In genomic region chr8:70635527-70635926, GRCm38 (mm10) we compare ENCODE assay signal across 12 mouse cellular contexts. TPM values are rescaled to one million over a fixed set of nuclear protein-coding genes. Genes with fewer than 3 reads are reported as not detected.
DNase-seq lines count a peak whose midpoint lies in the region; ATAC-seq and TF ChIP-seq lines count a peak whose summit lies in the region.
"Had no signal": no experiment of that assay in that cellular context is flagged by ENCODE, and none has a peak within 500 bp of the region (broad histone marks: within the 10 kb centered on the region; RNA-seq: fewer than 3 reads in every experiment).

No protein-coding gene starts in this region.

- peak in 1 of 2 experiments; percentile 68 for DNase-seq in spleen, adult 2 months (ENCODE audit: low read depth in 1 of 2, low spot score in 2 of 2)
- no peak for DNase-seq in spleen, postnatal 14 days (ENCODE audit: low spot score in 2 of 2)
- peak; percentile 73 to 81 for DNase-seq in kidney, postnatal 36 days
- no peak for DNase-seq in left cerebral cortex, adult 8-10 months (ENCODE audit: low spot score in 2 of 2)
- no peak for DNase-seq in frontal cortex, postnatal 25 days (ENCODE audit: low spot score in 2 of 2)
- no peak for DNase-seq in cerebellum, adult 11 months
- DNase-seq: forebrain, postnatal 0 days had no signal

- 15% methylated on average over 6 of the region's 6 CpGs for WGBS in spleen, adult 2 months

- H3K4me3 ChIP-seq in spleen, adult 2 months (ENCODE audit: extremely low read depth, insufficient read depth, insufficient read length): no peak overlapping the region
- H3K4me3 ChIP-seq: hindbrain, embryonic 12.5 days had no signal

- ATAC-seq in erythroblast, adult 5-6 weeks (replicated peaks; ENCODE audit: low FRiP score, poor library complexity, severe bottlenecking): peak; percentile 54
- peak; percentile 60 for ATAC-seq in neutrophil, adult 5-6 weeks (ENCODE audit: extremely low read depth, insufficient number of reproducible peaks, low FRiP score, poor library complexity, severe bottlenecking)
- ATAC-seq: forebrain, postnatal 0 days; Patski had no signal

- H3K27me3 ChIP-seq in spleen, adult 2 months (ENCODE audit: control insufficient read depth, insufficient read depth, low read length): no peaks in the 10 kb centered on the region
- H3K27me3 ChIP-seq: Patski had no signal

- TF ChIP-seq POLR2A in spleen, adult 2 months (IDR thresholded peaks at IDR 0.05; ENCODE audit: low read depth, low read length): no peak

- no peak for TF ChIP-seq CTCF in spleen, adult 2 months (IDR thresholded peaks at IDR 0.05; ENCODE audit: extremely low read depth, insufficient read depth, insufficient read length, insufficient replicate concordance)

- H3K4me1 ChIP-seq in spleen, adult 2 months (ENCODE audit: control insufficient read depth, insufficient read depth, insufficient read length): peaks cover 32% of the 10 kb centered on the region

- H3K36me3 ChIP-seq in spleen, adult 2 months (ENCODE audit: control insufficient read depth, insufficient read depth, low read length): no peaks in the 10 kb centered on the region
- H3K36me3 ChIP-seq: hindbrain, embryonic 12.5 days had no signal

- H3K27ac ChIP-seq in spleen, adult 2 months (ENCODE audit: insufficient read depth, low read length): peak overlapping the region; percentile 51
- H3K27ac ChIP-seq: hindbrain, embryonic 12.5 days had no signal

RNA-seq across cellular contexts. Expression of gene Gdf15, which starts 3.3 kb away (rescaled TPM):
- 5.2 and 6.0 TPM in 2 replicates for polyA plus RNA-seq in spleen, adult 2 months (2012; rRNA removed)
- not detected in 2 replicates for total RNA-seq in erythroblast, adult 5-6 weeks (2015; ENCODE audit: low replicate concordance)
- total RNA-seq in erythroblast, adult 5-6 weeks (2017; ENCODE audit: low replicate concordance): 0.60 TPM in 1 of 2 replicates, not detected in the other
- not detected in 2 replicates for total RNA-seq in neutrophil, adult 5-6 weeks (2017)
- total RNA-seq in left cerebral cortex, adult 8-10 months (2022): not detected
- total RNA-seq: layer of hippocampus, postnatal 14 days had no signal

RNA-seq across cellular contexts. Expression of gene Lrrc25, which starts 19.6 kb away (rescaled TPM):
- polyA plus RNA-seq in spleen, adult 2 months (2012; rRNA removed): 41.6 and 53.1 TPM in 2 replicates
- 5.4 and 9.0 TPM in 2 replicates for total RNA-seq in erythroblast, adult 5-6 weeks (2015; ENCODE audit: low replicate concordance)
- total RNA-seq in erythroblast, adult 5-6 weeks (2017; ENCODE audit: low replicate concordance): 0.98 and 2.3 TPM in 2 replicates
- 54.1 and 63.7 TPM in 2 replicates for total RNA-seq in neutrophil, adult 5-6 weeks (2017)
- 1 to 10 TPM in 1 of 4 experiments, under 1 TPM in 3; 0.55 to 1.3 (median 0.87) TPM for total RNA-seq in left cerebral cortex, adult 8-10 months (2022)

RNA-seq across cellular contexts. Expression of gene Pgpep1, which starts 24.7 kb away (rescaled TPM):
- polyA plus RNA-seq in spleen, adult 2 months (2012; rRNA removed): 18.2 and 22.2 TPM in 2 replicates
- 1.2 and 5.9 TPM in 2 replicates for total RNA-seq in erythroblast, adult 5-6 weeks (2015; ENCODE audit: low replicate concordance)
- total RNA-seq in erythroblast, adult 5-6 weeks (2017; ENCODE audit: low replicate concordance): 0.28 and 1.4 TPM in 2 replicates
- total RNA-seq in neutrophil, adult 5-6 weeks (2017): 4.4 and 7.7 TPM in 2 replicates
- 10 to 100 TPM; 11.2 to 17.0 (median 13.4) TPM for total RNA-seq in left cerebral cortex, adult 8-10 months (2022)

RNA-seq across cellular contexts. Expression of gene Ssbp4, which starts 26.9 kb away (rescaled TPM):
- polyA plus RNA-seq in spleen, adult 2 months (2012; rRNA removed): 168 and 256 TPM in 2 replicates
- total RNA-seq in erythroblast, adult 5-6 weeks (2015; ENCODE audit: low replicate concordance): 6.3 and 10.9 TPM in 2 replicates
- 6.3 and 13.8 TPM in 2 replicates for total RNA-seq in erythroblast, adult 5-6 weeks (2017; ENCODE audit: low replicate concordance)
- total RNA-seq in neutrophil, adult 5-6 weeks (2017): 31.3 and 45.8 TPM in 2 replicates
- 100 to 1,000 TPM; 211 to 248 (median 234) TPM for total RNA-seq in left cerebral cortex, adult 8-10 months (2022)

RNA-seq across cellular contexts. Expression of gene Lsm4, which starts 37.5 kb away (rescaled TPM):
- 109 and 137 TPM in 2 replicates for polyA plus RNA-seq in spleen, adult 2 months (2012; rRNA removed)
- 41.1 and 51.6 TPM in 2 replicates for total RNA-seq in erythroblast, adult 5-6 weeks (2015; ENCODE audit: low replicate concordance)
- 20.9 and 26.2 TPM in 2 replicates for total RNA-seq in erythroblast, adult 5-6 weeks (2017; ENCODE audit: low replicate concordance)
- 103 and 134 TPM in 2 replicates for total RNA-seq in neutrophil, adult 5-6 weeks (2017)
- 10 to 100 TPM; 61.5 to 65.0 (median 63.0) TPM for total RNA-seq in left cerebral cortex, adult 8-10 months (2022)

Comparison
In these comparisons a context has a peak if more than half of its experiments do, and no peak if none do; other contexts are left out.
1. DNase-seq: peak in kidney, postnatal 36 days (2 of 2); none in spleen, postnatal 14 days (0 of 2), left cerebral cortex, adult 8-10 months (0 of 2), frontal cortex, postnatal 25 days (0 of 2) and cerebellum, adult 11 months (single experiment).